Mouse (Mus musculus) adrenal gland, postnatal 4 days (tissue): ENCODE measurements around the gene Krit1. TPM values are rescaled to one million over a fixed set of nuclear protein-coding genes. Genes with fewer than 3 reads are reported as not detected.
"Not testable (repeated sequence)": the region's sequence is repeated elsewhere in the genome, so short reads cannot be mapped to it uniquely, and the experiment has no call there.

Experiments used
- DNase-seq, 2 experiments: peaks; one replicate each; pipeline ENCODE4 v3.0.0; 2021 to 2022; ENCODE audit warnings: low spot score in 2 of 2, mixed read lengths in 2 of 2
- total RNA-seq, 2 experiments: library from RNA; stranded (reverse); gene quantifications; 2 replicates each; pipeline ENCODE4 v1.2.3; 2021

Krit1 gene
- total RNA-seq, 2 experiments from 2014 or later = 49.1 to 55.8 TPM

GRCm38 (mm10) chr5:3873485-3873884 is 70.5 kb downstream of the Krit1 start:
- no peak for DNase-seq

DNA sequence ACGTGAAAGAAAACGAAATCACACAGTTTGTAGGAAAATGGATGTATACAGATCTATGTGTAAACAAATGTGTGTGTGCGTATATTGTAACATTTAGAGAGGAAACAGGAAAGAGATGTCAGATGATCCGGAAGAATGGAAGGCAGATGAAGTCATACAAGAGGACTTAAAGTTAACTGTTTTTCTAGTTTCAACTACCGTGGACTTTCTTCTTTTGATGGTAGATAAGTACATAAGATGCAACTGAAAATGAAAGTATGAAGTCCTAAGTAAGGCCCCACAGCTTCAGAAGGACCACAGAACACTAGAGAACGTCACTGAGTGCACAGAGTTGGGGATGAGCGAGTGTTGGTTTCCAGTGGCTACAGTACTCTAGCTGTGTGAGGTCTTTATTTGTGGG is 83.9 kb downstream of the Krit1 start:
- not testable (repeated sequence) for DNase-seq

GRCm38 (mm10) chr5:3889201-3889600 is 86.2 kb downstream of the Krit1 start:
- DNase-seq = no peak

- DNase-seq = not testable (repeated sequence)
These were observed 90.7 kb downstream of the Krit1 start, which contains the start of gene Mterf1a for GRCm38 (mm10) chr5:3893459-3894293. Gene Mterf1a, minus strand, starts transcription at chr5:3893933.

DNA sequence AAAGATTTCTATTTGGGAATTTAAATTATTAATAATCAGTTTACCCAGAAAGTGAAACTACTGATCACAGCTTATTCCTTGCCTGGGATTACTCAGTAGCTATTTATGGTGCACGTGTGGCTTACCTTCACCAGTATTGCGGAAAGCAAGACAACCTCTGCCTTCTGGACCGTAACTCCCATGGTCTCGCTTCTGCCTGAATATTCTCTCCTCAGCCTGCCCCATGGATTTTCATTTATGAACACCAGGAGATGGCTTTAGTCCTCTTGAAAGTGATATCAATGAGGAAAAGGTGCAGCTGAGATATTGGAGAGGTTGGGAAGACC is 91.3 kb downstream of the Krit1 start:
- not testable (repeated sequence) for DNase-seq

Other genes starting within 250 kb of the Krit1 start
- 10 to 100 TPM in 1 of 2 experiments, 1 to 10 TPM in 1; 7.7 to 11.0 TPM for gene 1700109H08Rik, start 231.6 kb upstream of the Krit1 start, total RNA-seq
- gene Pex1, start 207.1 kb upstream of the Krit1 start, total RNA-seq = 10 to 100 TPM; 33.1 to 34.3 TPM
- 10 to 100 TPM; 15.0 to 16.0 TPM for gene Rbm48, start 206.6 kb upstream of the Krit1 start, total RNA-seq
- gene Tmbim7, start 152.0 kb upstream of the Krit1 start, total RNA-seq = not detected
- 100 to 1,000 TPM; 136 to 137 TPM for gene Gatad1, start 146.0 kb upstream of the Krit1 start, total RNA-seq
- 10 to 100 TPM; 63.6 to 69.1 TPM for gene Ankib1, start 259 bp upstream of the Krit1 start, total RNA-seq
- not detected for gene Lrrd1, start 42.0 kb downstream of the Krit1 start, total RNA-seq
- gene Mterf1a, start 90.7 kb downstream of the Krit1 start, total RNA-seq = 10 to 100 TPM; 10.0 to 11.8 TPM
- 10 to 100 TPM; 79.4 to 81.4 TPM for gene Akap9, start 124.9 kb downstream of the Krit1 start, total RNA-seq